Mouse (Mus musculus) midbrain, embryonic 15.5 days (tissue): ENCODE data around the gene Gm13283. TPM values are rescaled to one million over a fixed set of nuclear protein-coding genes. Genes with fewer than 3 reads are reported as not detected.
"Not testable (repeated sequence)": the region's sequence is repeated elsewhere in the genome, so short reads cannot be mapped to it uniquely, and the experiment has no call there.

Experiments
- ATAC-seq: fragments of 200-750 bp; cut with Nextera tagmentation; replicated peaks from 2 replicates; pipeline ENCODE4 v1.8.0; 2017; ENCODE audit warnings: moderate TSS enrichment
- H3K27ac ChIP-seq: fragments of 300-500 bp; sonication (generic); 2 replicates; pipeline ENCODE4 v1.5.1; 2015; ENCODE audit warnings: mild to moderate bottlenecking, inconsistent platforms
- H3K27me3 ChIP-seq: fragments of 300-500 bp; sonication (generic); replicated peaks from 2 replicates; pipeline ENCODE4 v1.6.1; 2015; ENCODE audit warnings: inconsistent platforms
- H3K36me3 ChIP-seq: fragments of 300-500 bp; sonication (generic); replicated peaks from 2 replicates; pipeline ENCODE4 v1.6.1; 2015; ENCODE audit warnings: inconsistent platforms
- H3K4me1 ChIP-seq: fragments of 300-500 bp; sonication (generic); 2 replicates; pipeline ENCODE4 v1.6.1; 2015; ENCODE audit warnings: inconsistent platforms
- H3K4me2 ChIP-seq: fragments of 300-500 bp; sonication (generic); 2 replicates; pipeline ENCODE4 v1.6.1; 2015; ENCODE audit warnings: inconsistent platforms, mild to moderate bottlenecking, moderate library complexity
- H3K4me3 ChIP-seq: fragments of 300-500 bp; sonication (generic); 2 replicates; pipeline ENCODE4 v1.5.1; 2015; ENCODE audit warnings: mild to moderate bottlenecking, inconsistent platforms
- H3K9ac ChIP-seq: fragments of 300-500 bp; sonication (generic); 2 replicates; pipeline ENCODE4 v1.6.1; 2015; ENCODE audit warnings: mild to moderate bottlenecking, inconsistent platforms
- H3K9me3 ChIP-seq: fragments of 300-500 bp; sonication (generic); 2 replicates; pipeline ENCODE4 v1.6.1; 2016; ENCODE audit warnings: inconsistent platforms
- WGBS: fragments of 180-500 bp; shearing (Covaris S2); methylation state at CpG from one replicate; pipeline ENCODE4 v1.1.7; 2015; ENCODE audit warnings: mixed read lengths; 5-methylcytosine and 5-hydroxymethylcytosine counted together
- polyA plus RNA-seq: library from polyadenylated mRNA; unstranded; fragments of >200 nt; fragmentation: Nextera tagmentation; extraction: Ambion mirVana; gene quantifications from 2 replicates; pipeline ENCODE4 v1.2.1, GENCODE M21; 2015

The Gm13283 gene
- polyA plus RNA-seq, 1 experiment from 2014 or later, result not detected

- H3K36me3 ChIP-seq, ATAC-seq, H3K9me3 ChIP-seq, H3K9ac ChIP-seq, H3K27me3 ChIP-seq, H3K4me1 ChIP-seq, H3K27ac ChIP-seq: not testable (repeated sequence)
- H3K4me3 ChIP-seq, result peak overlapping the region; percentile 22; the same call in 1 of the 2 replicates
- 0% methylated on average over 1 of the region's 34 CpGs for WGBS
- peak overlapping the region; percentile 43 for H3K4me2 ChIP-seq
Observed at GRCm38 (mm10) chr4:88805761-88806160, 45.8 kb downstream of the Gm13283 start.

Other genes starting within 250 kb of the Gm13283 start
- not detected in 2 replicates for gene Ifnb1, start 237.3 kb upstream of the Gm13283 start, polyA plus RNA-seq
- not detected in 2 replicates for gene Ifna15, start 201.9 kb upstream of the Gm13283 start, polyA plus RNA-seq
- gene Ifna14, start 188.3 kb upstream of the Gm13283 start, polyA plus RNA-seq, result not detected in 2 replicates
- not detected in 2 replicates for gene Ifna9, start 167.7 kb upstream of the Gm13283 start, polyA plus RNA-seq
- not detected in 2 replicates for gene Ifna12, start 156.7 kb upstream of the Gm13283 start, polyA plus RNA-seq
- not detected in 2 replicates for gene C87499, start 125.7 kb upstream of the Gm13283 start, polyA plus RNA-seq
- not detected in 2 replicates for gene Ifna13, start 115.7 kb upstream of the Gm13283 start, polyA plus RNA-seq
- not detected in 2 replicates for gene Ifna16, start 83.2 kb upstream of the Gm13283 start, polyA plus RNA-seq
- gene Ifna2, start 76.2 kb upstream of the Gm13283 start, polyA plus RNA-seq, result not detected in 2 replicates
- gene Ifnab, start 68.8 kb upstream of the Gm13283 start, polyA plus RNA-seq, result not detected in 2 replicates
- 1.2 and 1.6 TPM in 2 replicates for gene Gm26566, start 38.3 kb upstream of the Gm13283 start, polyA plus RNA-seq
- gene Klhl9, start 37.7 kb upstream of the Gm13283 start, polyA plus RNA-seq, result 112 and 117 TPM in 2 replicates
- not detected in 2 replicates for gene Gm13271, start 5.3 kb upstream of the Gm13283 start, polyA plus RNA-seq
- not detected in 2 replicates for gene Gm13290, start 13.7 kb downstream of the Gm13283 start, polyA plus RNA-seq
- gene Gm13289, start 16.8 kb downstream of the Gm13283 start, polyA plus RNA-seq, result not detected in 2 replicates
- gene Gm13272, start 19.7 kb downstream of the Gm13283 start, polyA plus RNA-seq, result not detected in 2 replicates
- gene Ifnz, start 22.0 kb downstream of the Gm13283 start, polyA plus RNA-seq, result 0.14 and 0.17 TPM in 2 replicates
- not detected in 2 replicates for gene Gm13276, start 25.6 kb downstream of the Gm13283 start, polyA plus RNA-seq
- gene Gm13277, start 28.5 kb downstream of the Gm13283 start, polyA plus RNA-seq, result not detected in 2 replicates
- not detected in 2 replicates for gene Gm13278, start 31.4 kb downstream of the Gm13283 start, polyA plus RNA-seq
- not detected in 2 replicates for gene Gm13275, start 34.4 kb downstream of the Gm13283 start, polyA plus RNA-seq
- not detected in 2 replicates for gene Gm13279, start 37.3 kb downstream of the Gm13283 start, polyA plus RNA-seq
- gene Gm13285, start 39.5 kb downstream of the Gm13283 start, polyA plus RNA-seq, result not detected in 2 replicates
- not detected in 2 replicates for gene Gm13287, start 43.1 kb downstream of the Gm13283 start, polyA plus RNA-seq
- not detected in 2 replicates for gene Gm13288, start 45.4 kb downstream of the Gm13283 start, polyA plus RNA-seq
- gene Ifna7, start 56.1 kb downstream of the Gm13283 start, polyA plus RNA-seq, result not detected in 2 replicates
- not detected in 2 replicates for gene Ifna11, start 59.8 kb downstream of the Gm13283 start, polyA plus RNA-seq
- gene Ifna6, start 67.3 kb downstream of the Gm13283 start, polyA plus RNA-seq, result not detected in 2 replicates
- gene Ifna5, start 75.4 kb downstream of the Gm13283 start, polyA plus RNA-seq, result not detected in 2 replicates
- not detected in 2 replicates for gene Ifna4, start 81.7 kb downstream of the Gm13283 start, polyA plus RNA-seq
- not detected in 2 replicates for gene Ifna1, start 90.0 kb downstream of the Gm13283 start, polyA plus RNA-seq
- gene Ifne, start 120.1 kb downstream of the Gm13283 start, polyA plus RNA-seq, result not detected in 2 replicates